Mouse (Mus musculus) MEL (cell line): ENCODE measurements around the gene Senp5.

Source experiments
- BHLHE40 ChIP-seq: IDR thresholded peaks from 2 replicates; pipeline ENCODE4 v1.6.1; 2012; ENCODE audit warnings: low read depth, mild to moderate bottlenecking, inconsistent platforms, low read length, improper control_type of control experiment, borderline replicate concordance
- CTCF ChIP-seq, 3 experiments: IDR thresholded peaks in 2 of 3; conservative IDR thresholded peaks in 1 of 3; 2 replicates each; pipeline ENCODE4 v1.5.1; 2011 to 2012; ENCODE audit warnings: low read length in 3 of 3, low read depth in 2 of 3, mild to moderate bottlenecking in 2 of 3, improper control_type of control experiment in 1 of 3, inconsistent platforms in 1 of 3, mixed read lengths in 1 of 3, moderate library complexity in 1 of 3; ENCODE audit not compliant: control insufficient read depth in 1 of 3, insufficient read depth in 1 of 3, poor library complexity in 1 of 3, severe bottlenecking in 1 of 3
- ELF1 ChIP-seq: IDR thresholded peaks from 2 replicates; pipeline ENCODE4 v1.6.1; 2014; ENCODE audit warnings: low read depth, mild to moderate bottlenecking, inconsistent platforms, low read length, improper control_type of control experiment, moderate library complexity
- EP300 ChIP-seq, 2 experiments: IDR thresholded peaks; 2 replicates each; pipeline ENCODE4 v1.6.1; 2011; ENCODE audit warnings: improper control_type of control experiment in 2 of 2, low read length in 2 of 2, low read depth in 1 of 2, mild to moderate bottlenecking in 1 of 2
- GABPA ChIP-seq: IDR thresholded peaks from 2 replicates; pipeline ENCODE4 v1.6.1; 2012; ENCODE audit warnings: low read depth, mild to moderate bottlenecking, inconsistent platforms, low read length, improper control_type of control experiment, moderate library complexity
- GATA1 ChIP-seq: IDR thresholded peaks from 2 replicates; pipeline ENCODE4 v1.6.1; 2011; ENCODE audit warnings: low read depth, low read length, improper control_type of control experiment
- NRF1 ChIP-seq: IDR thresholded peaks from 2 replicates; pipeline ENCODE4 v1.6.1; 2014; ENCODE audit warnings: low read depth, mild to moderate bottlenecking, inconsistent platforms, low read length, improper control_type of control experiment, moderate library complexity; ENCODE audit not compliant: poor library complexity, insufficient read depth, severe bottlenecking
- POLR2A ChIP-seq, 2 experiments: IDR thresholded peaks; 2 replicates each; pipeline ENCODE4 v1.6.1; 2011 to 2012; ENCODE audit warnings: low read length in 2 of 2, mild to moderate bottlenecking in 2 of 2, control low read depth in 1 of 2, improper control_type of control experiment in 1 of 2, low read depth in 1 of 2, moderate library complexity in 1 of 2; ENCODE audit not compliant: control insufficient read depth in 1 of 2, insufficient read depth in 1 of 2, poor library complexity in 1 of 2
- TBP ChIP-seq: IDR thresholded peaks from 2 replicates; pipeline ENCODE4 v1.8.0; 2011; ENCODE audit warnings: low read depth, low read length, improper control_type of control experiment
- ZNF384 ChIP-seq: IDR thresholded peaks from 2 replicates; pipeline ENCODE4 v1.6.1; 2012; ENCODE audit warnings: low read depth, mild to moderate bottlenecking, inconsistent platforms, low read length, improper control_type of control experiment

GRCm38 (mm10) chr16:32004731-32005130 is 1.6 kb upstream of the Senp5 start:
- TF ChIP-seq CTCF (IDR thresholded peaks at IDR 0.05 in 2 of 3, conservative IDR thresholded peaks at IDR 0.05 in 1 of 3; ENCODE audit: control insufficient read depth in 1 of 3, insufficient read depth in 1 of 3, low read depth in 2 of 3, low read length in 3 of 3, poor library complexity in 1 of 3, severe bottlenecking in 1 of 3) (no peak), ZNF384 (no peak), TBP (no peak), GABPA (no peak), EP300 (IDR thresholded peaks at IDR 0.05; ENCODE audit: low read depth in 1 of 2, low read length in 2 of 2) (no peak), GATA1 (no peak), BHLHE40 (no peak), ELF1 (no peak), POLR2A (IDR thresholded peaks at IDR 0.05; ENCODE audit: control insufficient read depth in 1 of 2, insufficient read depth in 1 of 2, low read depth in 1 of 2, low read length in 2 of 2, poor library complexity in 1 of 2) (no peak), NRF1 (no peak)
